Mouse (Mus musculus) lung, postnatal 10 days (tissue): ENCODE results near the gene Gm10837.

Experiments
- DNase-seq: peaks from one replicate; pipeline ENCODE4 v3.0.0; 2021

The Gm10837 gene

GRCm38 (mm10) chr14:122479461-122480109 lies 10.8 kb upstream of the Gm10837 start:
- DNase-seq, result no peak

- DNase-seq, result no peak
Observed at GRCm38 (mm10) chr14:122480355-122480754, 10.0 kb upstream of the Gm10837 start.

GRCm38 (mm10) chr14:122481181-122481580 lies 9.2 kb upstream of the Gm10837 start:
- no peak for DNase-seq

- no peak for DNase-seq
Observed at GRCm38 (mm10) chr14:122482081-122483023, 8.0 kb upstream of the Gm10837 start.

- no peak for DNase-seq
Observed at GRCm38 (mm10) chr14:122483024-122483385, 7.4 kb upstream of the Gm10837 start.

- no peak for DNase-seq
Observed at GRCm38 (mm10) chr14:122483556-122484421, 6.6 kb upstream of the Gm10837 start.

GRCm38 (mm10) chr14:122484458-122484843 lies 5.9 kb upstream of the Gm10837 start:
- DNase-seq, result no peak

GRCm38 (mm10) chr14:122484844-122485551 lies 5.4 kb upstream of the Gm10837 start:
- DNase-seq, result no peak

- DNase-seq, result no peak
Observed at GRCm38 (mm10) chr14:122485635-122486181, 4.7 kb upstream of the Gm10837 start.

GRCm38 (mm10) chr14:122486611-122487010 lies 3.8 kb upstream of the Gm10837 start:
- DNase-seq, result no peak

- no peak for DNase-seq
Observed at GRCm38 (mm10) chr14:122487366-122487765, 3.0 kb upstream of the Gm10837 start.

- DNase-seq, result no peak
Observed at GRCm38 (mm10) chr14:122489041-122489440, 1.3 kb upstream of the Gm10837 start.

- DNase-seq, result no peak
Observed at GRCm38 (mm10) chr14:122489686-122490414, 536 bp upstream of the Gm10837 start.

GRCm38 (mm10) chr14:122491521-122491920 lies 1.1 kb downstream of the Gm10837 start:
- DNase-seq, result no peak

- DNase-seq, result no peak
Observed at GRCm38 (mm10) chr14:122492015-122492414, 1.6 kb downstream of the Gm10837 start.

- no peak for DNase-seq
Observed at GRCm38 (mm10) chr14:122509058-122509457, 18.7 kb downstream of the Gm10837 start.

- no peak for DNase-seq
Observed at GRCm38 (mm10) chr14:122511519-122511918, 21.1 kb downstream of the Gm10837 start.

- peak; percentile 19 for DNase-seq
Observed at GRCm38 (mm10) chr14:122513511-122514036, 23.2 kb downstream of the Gm10837 start.

GRCm38 (mm10) chr14:122528475-122528874 lies 38.1 kb downstream of the Gm10837 start:
- no peak for DNase-seq

GRCm38 (mm10) chr14:122534017-122534924 lies 43.9 kb downstream of the Gm10837 start, which contains the start of gene Pcca:
Gene Pcca (plus strand): TSS chr14:122534324.
- DNase-seq, result peak; percentile 98
